Mouse (Mus musculus) midbrain, embryonic 15.5 days (tissue): Measurements from ENCODE around the gene Zfp385b. TPM values are rescaled to one million over a fixed set of nuclear protein-coding genes. Genes with fewer than 3 reads are reported as not detected.

Experiments used
- ATAC-seq: fragments of 200-750 bp; cut with Nextera tagmentation; replicated peaks from 2 replicates; pipeline ENCODE4 v1.8.0; 2017; ENCODE audit warnings: moderate TSS enrichment
- H3K27ac ChIP-seq: fragments of 300-500 bp; sonication (generic); 2 replicates; pipeline ENCODE4 v1.5.1; 2015; ENCODE audit warnings: mild to moderate bottlenecking, inconsistent platforms
- H3K27me3 ChIP-seq: fragments of 300-500 bp; sonication (generic); replicated peaks from 2 replicates; pipeline ENCODE4 v1.6.1; 2015; ENCODE audit warnings: inconsistent platforms
- H3K36me3 ChIP-seq: fragments of 300-500 bp; sonication (generic); replicated peaks from 2 replicates; pipeline ENCODE4 v1.6.1; 2015; ENCODE audit warnings: inconsistent platforms
- H3K4me1 ChIP-seq: fragments of 300-500 bp; sonication (generic); 2 replicates; pipeline ENCODE4 v1.6.1; 2015; ENCODE audit warnings: inconsistent platforms
- H3K4me2 ChIP-seq: fragments of 300-500 bp; sonication (generic); 2 replicates; pipeline ENCODE4 v1.6.1; 2015; ENCODE audit warnings: inconsistent platforms, mild to moderate bottlenecking, moderate library complexity
- H3K4me3 ChIP-seq: fragments of 300-500 bp; sonication (generic); 2 replicates; pipeline ENCODE4 v1.5.1; 2015; ENCODE audit warnings: mild to moderate bottlenecking, inconsistent platforms
- H3K9ac ChIP-seq: fragments of 300-500 bp; sonication (generic); 2 replicates; pipeline ENCODE4 v1.6.1; 2015; ENCODE audit warnings: mild to moderate bottlenecking, inconsistent platforms
- H3K9me3 ChIP-seq: fragments of 300-500 bp; sonication (generic); 2 replicates; pipeline ENCODE4 v1.6.1; 2016; ENCODE audit warnings: inconsistent platforms
- WGBS: fragments of 180-500 bp; shearing (Covaris S2); methylation state at CpG from one replicate; pipeline ENCODE4 v1.1.7; 2015; ENCODE audit warnings: mixed read lengths; 5-methylcytosine and 5-hydroxymethylcytosine counted together
- polyA plus RNA-seq: library from polyadenylated mRNA; unstranded; fragments of >200 nt; fragmentation: Nextera tagmentation; extraction: Ambion mirVana; gene quantifications from 2 replicates; pipeline ENCODE4 v1.2.1, GENCODE M21; 2015

Zfp385b gene
- polyA plus RNA-seq, 1 experiment from 2014 or later: 13.2 TPM

GRCm38 (mm10) chr2:77498379-77498778 is 321.1 kb downstream of the Zfp385b start:
- H3K9ac ChIP-seq: no peak overlapping the region
- no peaks in the 10 kb centered on the region for H3K4me1 ChIP-seq
- WGBS: 85% methylated on average over 4 of the region's 4 CpGs
- no peak overlapping the region for H3K27ac ChIP-seq
- no peaks in the 10 kb centered on the region for H3K36me3 ChIP-seq
- no peak for ATAC-seq
- H3K4me2 ChIP-seq: no peak overlapping the region
- no peaks in the 10 kb centered on the region for H3K9me3 ChIP-seq
- H3K27me3 ChIP-seq: no peaks in the 10 kb centered on the region
- H3K4me3 ChIP-seq: no peak overlapping the region

- H3K4me1 ChIP-seq: no peaks in the 10 kb centered on the region
- no peaks in the 10 kb centered on the region for H3K9me3 ChIP-seq
- ATAC-seq: no peak
- 90% methylated on average over 6 of the region's 6 CpGs for WGBS
- no peak overlapping the region for H3K4me3 ChIP-seq
- H3K36me3 ChIP-seq: no peaks in the 10 kb centered on the region
- H3K27ac ChIP-seq: no peak overlapping the region
- H3K27me3 ChIP-seq: no peaks in the 10 kb centered on the region
- no peak overlapping the region for H3K4me2 ChIP-seq
- no peak overlapping the region for H3K9ac ChIP-seq
Measured at GRCm38 (mm10) chr2:77497942-77498341, 321.5 kb downstream of the Zfp385b start.

- ATAC-seq: no peak
- no peaks in the 10 kb centered on the region for H3K9me3 ChIP-seq
- no peak overlapping the region for H3K9ac ChIP-seq
- WGBS: 93% methylated on average over 7 of the region's 7 CpGs
- H3K27ac ChIP-seq: no peak overlapping the region
- H3K4me3 ChIP-seq: no peak overlapping the region
- no peak overlapping the region for H3K4me2 ChIP-seq
- H3K27me3 ChIP-seq: no peaks in the 10 kb centered on the region
- no peaks in the 10 kb centered on the region for H3K4me1 ChIP-seq
- no peaks in the 10 kb centered on the region for H3K36me3 ChIP-seq
Measured at GRCm38 (mm10) chr2:77496071-77496470, 323.4 kb downstream of the Zfp385b start.

DNA sequence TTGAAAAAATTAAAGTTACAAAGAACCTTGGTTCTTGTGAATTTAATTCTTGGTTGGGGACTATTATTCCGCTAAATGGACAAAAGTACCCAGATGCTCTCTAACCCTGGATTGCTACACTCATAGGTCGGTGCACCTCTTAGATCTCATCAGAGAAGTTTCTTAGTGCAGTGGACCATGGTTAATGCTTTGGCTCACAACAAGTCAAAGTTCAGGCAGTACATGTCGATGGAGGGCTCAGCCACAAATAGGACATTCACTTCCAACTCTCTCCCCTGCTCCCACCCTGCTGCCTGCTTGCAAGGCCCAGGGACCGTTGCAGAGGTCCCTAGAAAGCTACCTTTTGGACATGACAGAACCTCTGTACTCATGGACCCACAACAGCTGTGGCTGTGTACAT is 324.1 kb downstream of the Zfp385b start:
- 78% methylated on average over 4 of the region's 4 CpGs for WGBS
- H3K4me3 ChIP-seq: no peak overlapping the region
- H3K9ac ChIP-seq: no peak overlapping the region
- no peaks in the 10 kb centered on the region for H3K27me3 ChIP-seq
- no peak for ATAC-seq
- H3K4me2 ChIP-seq: no peak overlapping the region
- H3K27ac ChIP-seq: no peak overlapping the region
- H3K4me1 ChIP-seq: no peaks in the 10 kb centered on the region
- no peaks in the 10 kb centered on the region for H3K9me3 ChIP-seq
- no peaks in the 10 kb centered on the region for H3K36me3 ChIP-seq

- Histone ChIP-seq H3K27ac (no peak overlapping the region), H3K9ac (no peak overlapping the region), H3K4me3 (no peak overlapping the region), H3K9me3 (no peaks in the 10 kb centered on the region), H3K4me1 (no peaks in the 10 kb centered on the region), H3K36me3 (no peaks in the 10 kb centered on the region), H3K27me3 (no peaks in the 10 kb centered on the region), H3K4me2 (no peak overlapping the region)
- WGBS: 92% methylated on average over 8 of the region's 8 CpGs
- no peak for ATAC-seq
Measured at GRCm38 (mm10) chr2:77493695-77494094, 325.7 kb downstream of the Zfp385b start.

DNA sequence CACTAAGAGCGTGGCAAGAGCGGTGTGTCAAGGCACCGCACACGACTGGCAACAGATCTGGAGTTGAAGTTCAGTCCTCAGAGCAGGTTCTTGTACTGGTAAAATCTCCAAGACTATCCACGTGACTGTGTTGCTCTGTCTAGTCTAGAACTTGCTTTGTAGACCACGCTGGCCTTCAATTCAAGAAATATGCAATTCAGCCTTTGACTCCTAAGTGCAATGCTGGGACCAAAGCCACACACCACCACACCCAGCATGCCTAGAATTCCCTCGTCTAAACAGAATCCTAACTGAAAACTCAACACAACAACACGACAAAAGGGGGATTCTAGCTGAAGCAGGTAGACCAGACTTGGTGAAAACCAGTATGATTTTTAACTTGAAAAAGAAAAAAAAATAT is 332.3 kb downstream of the Zfp385b start:
- WGBS: 90% methylated on average over 8 of the region's 8 CpGs
- H3K9me3 ChIP-seq: no peaks in the 10 kb centered on the region
- no peak overlapping the region for H3K27ac ChIP-seq

GRCm38 (mm10) chr2:77481274-77481673 is 338.2 kb downstream of the Zfp385b start:
- H3K27me3 ChIP-seq: no peaks in the 10 kb centered on the region
- H3K4me1 ChIP-seq: no peaks in the 10 kb centered on the region
- H3K27ac ChIP-seq: no peak overlapping the region
- H3K4me2 ChIP-seq: no peak overlapping the region
- no peak overlapping the region for H3K9ac ChIP-seq
- no peak overlapping the region for H3K4me3 ChIP-seq
- no peaks in the 10 kb centered on the region for H3K9me3 ChIP-seq
- ATAC-seq: no peak
- WGBS: 91% methylated on average over 10 of the region's 10 CpGs
- H3K36me3 ChIP-seq: no peaks in the 10 kb centered on the region

More for the DNA sequence above, 332.3 kb downstream of the Zfp385b start:
- H3K9ac ChIP-seq: no peak overlapping the region
- no peaks in the 10 kb centered on the region for H3K4me1 ChIP-seq
- no peaks in the 10 kb centered on the region for H3K27me3 ChIP-seq
- H3K36me3 ChIP-seq: no peaks in the 10 kb centered on the region
- no peak for ATAC-seq
- H3K4me3 ChIP-seq: no peak overlapping the region
- no peak overlapping the region for H3K4me2 ChIP-seq

GRCm38 (mm10) chr2:77477536-77477935 is 341.9 kb downstream of the Zfp385b start:
- ATAC-seq: no peak
- H3K9ac ChIP-seq: no peak overlapping the region
- no peaks in the 10 kb centered on the region for H3K4me1 ChIP-seq
- no peak overlapping the region for H3K4me2 ChIP-seq
- H3K36me3 ChIP-seq: no peaks in the 10 kb centered on the region
- no peak overlapping the region for H3K4me3 ChIP-seq
- no peak overlapping the region for H3K27ac ChIP-seq
- H3K9me3 ChIP-seq: no peaks in the 10 kb centered on the region
- 90% methylated on average over 10 of the region's 10 CpGs for WGBS
- no peaks in the 10 kb centered on the region for H3K27me3 ChIP-seq

GRCm38 (mm10) chr2:77476444-77476843 is 343.0 kb downstream of the Zfp385b start:
- no peaks in the 10 kb centered on the region for H3K9me3 ChIP-seq
- 78% methylated on average over 8 of the region's 8 CpGs for WGBS
- H3K4me3 ChIP-seq: no peak overlapping the region
- no peak overlapping the region for H3K27ac ChIP-seq
- no peaks in the 10 kb centered on the region for H3K36me3 ChIP-seq
- no peak overlapping the region for H3K9ac ChIP-seq
- H3K27me3 ChIP-seq: no peaks in the 10 kb centered on the region
- no peak overlapping the region for H3K4me2 ChIP-seq
- no peaks in the 10 kb centered on the region for H3K4me1 ChIP-seq
- no peak for ATAC-seq

DNA sequence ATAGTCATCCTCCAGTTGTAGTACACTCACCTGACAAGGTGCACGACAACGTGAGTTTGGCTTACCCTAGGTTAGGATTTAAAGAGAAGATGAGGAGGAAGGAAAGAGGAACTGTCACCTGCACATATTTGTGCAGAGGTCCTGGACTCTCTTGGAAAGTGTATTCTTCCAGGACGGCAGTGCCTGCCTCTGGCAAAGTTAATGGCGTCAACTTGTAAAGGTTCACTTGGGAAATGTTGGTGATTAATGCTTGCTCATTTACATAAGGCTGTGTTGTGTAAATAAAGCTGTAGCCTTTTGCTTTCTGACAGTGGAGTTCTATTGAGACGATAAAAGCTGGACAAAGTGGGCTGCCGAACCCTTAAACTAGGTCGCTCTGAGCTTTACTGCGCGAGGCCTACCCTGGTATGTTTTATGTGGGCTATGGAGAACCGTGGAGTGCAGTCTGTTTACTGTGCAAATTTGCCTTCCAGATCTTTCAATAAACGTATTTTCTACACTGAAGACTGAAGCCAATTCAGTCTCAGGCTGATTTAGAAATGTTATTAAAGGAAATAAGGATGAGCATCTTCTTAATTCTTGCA is 347.1 kb downstream of the Zfp385b start:
- WGBS: 68% methylated on average over 11 of the region's 11 CpGs
- Histone ChIP-seq H3K9me3 (no peaks in the 10 kb centered on the region), H3K36me3 (no peaks in the 10 kb centered on the region), H3K4me2 (no peak overlapping the region), H3K27ac (no peak overlapping the region), H3K4me1 (no peaks in the 10 kb centered on the region), H3K27me3 (no peaks in the 10 kb centered on the region), H3K4me3 (no peak overlapping the region), H3K9ac (no peak overlapping the region)
- no peak for ATAC-seq

DNA sequence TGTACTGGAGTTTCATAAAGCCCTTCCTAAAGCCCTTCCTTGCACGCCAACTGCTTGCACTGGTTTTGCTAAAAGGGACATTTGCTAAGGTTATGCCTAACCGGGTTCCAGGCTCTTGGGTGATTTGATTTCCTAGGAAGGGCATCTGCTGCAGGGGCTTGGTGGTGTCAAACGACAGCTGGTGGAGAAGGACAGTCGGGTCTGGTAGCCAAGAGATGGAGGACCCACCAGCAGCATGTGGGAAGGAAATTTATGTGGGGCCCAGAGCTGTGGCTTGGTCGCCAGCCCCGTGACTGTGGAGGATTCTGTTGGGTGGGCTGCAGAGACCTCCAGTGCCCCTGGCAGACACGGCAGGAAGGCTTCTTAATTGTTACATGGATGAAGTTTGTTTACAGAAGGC is 348.7 kb downstream of the Zfp385b start:
- Histone ChIP-seq H3K4me3 (no peak overlapping the region), H3K27ac (no peak overlapping the region), H3K27me3 (no peaks in the 10 kb centered on the region), H3K9me3 (no peaks in the 10 kb centered on the region), H3K9ac (no peak overlapping the region), H3K4me1 (no peaks in the 10 kb centered on the region), H3K36me3 (no peaks in the 10 kb centered on the region), H3K4me2 (no peak overlapping the region)
- 88% methylated on average over 7 of the region's 7 CpGs for WGBS
- ATAC-seq: no peak

- no peaks in the 10 kb centered on the region for H3K9me3 ChIP-seq
- H3K4me1 ChIP-seq: no peaks in the 10 kb centered on the region
- H3K27me3 ChIP-seq: no peaks in the 10 kb centered on the region
- no peak overlapping the region for H3K27ac ChIP-seq
- no peak overlapping the region for H3K9ac ChIP-seq
- no peak overlapping the region for H3K4me2 ChIP-seq
- H3K4me3 ChIP-seq: no peak overlapping the region
- ATAC-seq: no peak
- WGBS: 89% methylated on average over 10 of the region's 10 CpGs
- no peaks in the 10 kb centered on the region for H3K36me3 ChIP-seq
Measured at GRCm38 (mm10) chr2:77461413-77461812, 358.0 kb downstream of the Zfp385b start.

- Histone ChIP-seq H3K27ac (no peak overlapping the region), H3K9me3 (no peaks in the 10 kb centered on the region), H3K4me3 (no peak overlapping the region), H3K27me3 (no peaks in the 10 kb centered on the region), H3K9ac (no peak overlapping the region), H3K4me2 (no peak overlapping the region), H3K36me3 (no peaks in the 10 kb centered on the region), H3K4me1 (no peaks in the 10 kb centered on the region)
- WGBS: 92% methylated on average over 6 of the region's 6 CpGs
- no peak for ATAC-seq
Measured at GRCm38 (mm10) chr2:77460011-77460410, 359.4 kb downstream of the Zfp385b start.
